Mouse (Mus musculus): ENCODE measurements at regions not wholly inside any gene's neighbourhood (a gene's known extent, or its start where the extent isn't known, plus 50 kb on each side); places are given as distances from the start of the nearest gene placed in this dataset.

DNA sequence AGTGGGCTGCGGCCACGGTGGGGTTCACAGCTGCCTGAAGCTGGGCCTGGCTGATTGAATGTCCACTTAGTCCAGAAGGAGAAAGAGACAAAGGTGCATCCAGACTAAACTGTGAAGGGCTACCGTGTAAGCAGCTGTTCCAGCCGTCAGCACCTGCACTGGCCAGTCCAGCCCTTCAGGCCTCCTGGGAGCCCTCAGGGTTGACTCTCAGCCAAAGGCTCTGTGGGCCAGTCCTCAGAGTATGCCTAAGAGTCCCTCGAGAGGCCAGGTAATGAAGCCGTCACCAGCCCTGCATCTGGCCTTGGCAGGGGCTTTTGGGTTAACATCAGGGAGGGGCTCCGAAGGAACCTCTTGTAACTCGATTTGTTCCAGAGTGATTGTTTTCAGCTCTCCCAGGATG is 187.4 kb downstream of the Gpd2 start:
- DNase-seq (ENCODE audit: extremely low read depth, low read depth, low spot score) = no peak

DNA sequence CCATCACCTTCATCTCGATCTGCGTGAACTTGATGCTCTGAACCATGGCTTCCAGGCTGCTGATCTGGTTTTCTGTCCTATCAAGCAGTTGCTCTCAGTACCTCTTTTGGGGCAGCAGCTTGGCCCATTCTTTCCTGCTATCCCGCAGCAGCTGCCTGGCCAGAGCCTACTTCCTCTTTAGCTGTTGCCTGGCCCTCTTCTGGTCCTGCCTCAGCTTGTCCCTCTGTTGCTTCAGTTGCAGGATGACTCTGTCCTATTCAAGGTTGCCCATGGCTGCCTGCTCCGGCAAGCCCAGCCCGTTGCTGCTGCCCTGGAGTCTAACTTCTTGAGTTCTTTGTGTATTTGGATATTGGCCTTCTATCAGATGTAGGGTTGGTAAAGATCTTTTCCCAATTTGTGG is 188.0 kb downstream of the Gpd2 start:
- DNase-seq (ENCODE audit: extremely low read depth, low read depth, low spot score) = peak; percentile 4

DNA sequence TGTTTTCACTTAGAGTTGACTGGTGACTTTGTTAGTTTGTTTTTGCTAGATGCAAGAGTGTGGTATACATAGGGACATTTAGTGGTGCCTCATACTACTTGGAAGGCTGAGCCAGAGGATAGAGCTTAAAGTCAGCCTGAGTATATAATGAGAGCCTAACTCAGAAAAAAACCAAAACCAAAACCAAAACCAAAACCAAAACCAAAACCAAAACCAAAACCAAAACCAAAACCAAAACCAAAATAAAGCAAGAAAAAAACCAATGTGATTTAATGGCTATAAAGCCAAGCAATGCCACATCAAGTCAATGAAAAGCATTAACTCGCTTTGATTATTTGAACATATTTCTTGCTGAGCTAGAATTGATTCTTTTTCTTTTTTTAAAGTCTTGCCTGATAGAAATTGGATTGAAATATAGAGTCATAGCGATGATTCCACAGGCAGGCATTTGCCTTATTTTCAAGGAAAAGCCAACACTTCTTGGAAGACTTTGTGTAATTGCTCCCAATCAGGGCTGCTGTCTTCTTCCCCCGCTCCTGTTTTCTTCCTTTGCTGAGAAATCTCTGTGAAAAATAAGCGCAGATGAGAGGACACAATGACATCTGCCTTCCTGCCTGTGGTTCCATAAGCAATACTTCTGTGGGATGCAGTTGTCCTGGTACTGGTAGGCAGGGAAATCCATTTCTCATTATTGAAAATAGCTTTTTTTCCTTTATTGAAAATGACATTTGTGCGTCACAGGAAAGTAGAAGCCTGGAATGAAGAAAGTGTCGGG is 213.7 kb downstream of the Gpd2 start:
- no peak for DNase-seq (ENCODE audit: extremely low read depth, low read depth, low spot score)

DNA sequence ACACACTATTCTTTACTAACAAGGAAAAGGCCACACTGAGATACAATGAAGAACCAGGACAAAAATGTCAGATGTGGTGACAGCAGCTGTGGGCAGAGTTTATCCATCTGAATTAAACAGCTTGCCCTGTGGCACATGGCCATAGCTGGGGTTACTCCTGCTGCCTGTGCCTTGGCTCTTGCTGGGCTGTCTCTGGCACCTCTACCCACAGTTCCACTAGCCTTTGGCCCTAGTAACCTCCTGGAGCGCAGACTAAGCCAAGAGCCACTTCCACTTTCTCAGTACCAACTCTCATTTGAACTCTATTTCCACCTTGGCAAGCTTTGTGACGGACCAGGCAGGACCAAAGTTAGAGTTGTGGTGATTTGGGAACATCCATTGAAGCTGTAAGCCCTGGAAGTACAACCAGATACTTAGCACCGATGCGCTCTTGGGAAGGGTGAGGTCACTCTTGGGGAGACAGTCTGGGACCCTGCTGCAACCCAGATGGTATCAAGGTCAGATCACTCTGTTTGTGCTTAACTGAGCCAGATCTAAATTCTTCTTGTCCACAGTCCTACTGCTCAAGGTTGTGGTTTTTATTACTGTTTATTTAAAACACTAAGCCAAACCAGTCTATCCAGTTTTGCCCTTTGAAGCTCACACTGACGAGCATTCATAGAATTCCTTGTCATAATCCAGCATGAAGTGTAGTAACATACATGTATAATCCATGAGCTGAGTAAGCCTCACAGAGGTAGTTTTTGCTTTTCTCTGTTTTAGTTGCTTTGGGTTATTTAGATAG is 216.7 kb downstream of the Gpd2 start:
- peak; percentile 73 for DNase-seq (ENCODE audit: extremely low read depth, low read depth, low spot score)

DNA sequence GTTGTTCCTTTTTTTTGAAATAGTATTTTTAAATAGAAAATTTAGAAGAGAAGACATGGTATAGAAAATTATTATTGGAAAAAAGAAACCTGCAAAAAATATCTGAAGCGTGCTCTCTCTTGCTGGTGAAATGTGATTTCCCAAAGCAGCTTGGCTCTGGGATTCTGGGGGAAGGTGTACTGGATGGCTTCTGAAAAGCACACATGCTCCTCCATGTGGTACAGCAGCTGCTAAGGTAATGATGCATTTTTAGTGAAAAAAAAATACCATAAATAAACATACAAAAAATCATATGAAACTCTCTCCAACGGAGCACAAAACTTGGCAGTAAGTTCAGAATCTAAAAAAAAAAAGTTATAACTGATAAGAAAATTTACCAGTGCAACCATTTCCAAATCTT is 222.5 kb downstream of the Gpd2 start:
- DNase-seq (ENCODE audit: extremely low read depth, low read depth, low spot score) = no peak

DNA sequence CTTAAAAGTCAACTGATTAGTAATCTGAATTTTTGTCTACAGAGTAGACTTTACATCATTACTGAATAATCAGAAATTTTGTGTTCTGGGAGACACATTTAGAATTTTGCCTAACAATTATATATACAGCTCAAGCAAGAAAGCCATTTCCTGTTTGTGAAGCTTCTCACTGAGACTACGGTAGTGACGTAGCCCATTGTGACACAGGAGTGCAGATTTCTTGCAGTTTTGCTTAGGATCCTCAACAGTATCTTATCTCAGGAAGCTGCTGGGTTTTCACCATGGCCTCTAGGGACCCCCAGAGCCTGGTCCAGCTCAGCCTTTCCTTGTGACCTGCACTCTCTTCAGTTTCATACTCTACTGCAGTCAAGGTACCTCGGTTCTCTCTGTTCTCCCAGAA is 236.4 kb downstream of the Gpd2 start:
- no peak for DNase-seq (ENCODE audit: extremely low read depth, low read depth, low spot score)

DNA sequence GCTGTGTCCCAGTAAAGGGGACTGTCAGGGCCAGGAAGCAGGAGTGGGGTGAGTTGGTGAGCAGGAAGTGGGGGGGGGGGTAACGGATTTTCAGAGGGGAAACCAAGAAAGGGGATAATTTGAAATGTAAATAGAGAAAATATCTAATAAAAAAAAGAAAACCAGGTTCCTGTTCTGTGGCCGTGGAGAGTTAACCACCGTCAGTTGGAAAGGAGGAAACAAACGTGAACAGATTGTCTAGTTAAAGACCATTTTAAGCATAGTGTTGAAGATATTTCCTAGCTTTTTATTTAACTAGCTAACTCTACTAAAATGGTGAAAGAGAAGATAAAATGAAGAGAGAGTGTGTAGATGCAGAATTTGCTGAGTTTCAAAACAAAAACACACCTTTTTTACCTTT is 254.7 kb downstream of the Gpd2 start:
- no peak for DNase-seq (ENCODE audit: extremely low read depth, low read depth, low spot score)

DNA sequence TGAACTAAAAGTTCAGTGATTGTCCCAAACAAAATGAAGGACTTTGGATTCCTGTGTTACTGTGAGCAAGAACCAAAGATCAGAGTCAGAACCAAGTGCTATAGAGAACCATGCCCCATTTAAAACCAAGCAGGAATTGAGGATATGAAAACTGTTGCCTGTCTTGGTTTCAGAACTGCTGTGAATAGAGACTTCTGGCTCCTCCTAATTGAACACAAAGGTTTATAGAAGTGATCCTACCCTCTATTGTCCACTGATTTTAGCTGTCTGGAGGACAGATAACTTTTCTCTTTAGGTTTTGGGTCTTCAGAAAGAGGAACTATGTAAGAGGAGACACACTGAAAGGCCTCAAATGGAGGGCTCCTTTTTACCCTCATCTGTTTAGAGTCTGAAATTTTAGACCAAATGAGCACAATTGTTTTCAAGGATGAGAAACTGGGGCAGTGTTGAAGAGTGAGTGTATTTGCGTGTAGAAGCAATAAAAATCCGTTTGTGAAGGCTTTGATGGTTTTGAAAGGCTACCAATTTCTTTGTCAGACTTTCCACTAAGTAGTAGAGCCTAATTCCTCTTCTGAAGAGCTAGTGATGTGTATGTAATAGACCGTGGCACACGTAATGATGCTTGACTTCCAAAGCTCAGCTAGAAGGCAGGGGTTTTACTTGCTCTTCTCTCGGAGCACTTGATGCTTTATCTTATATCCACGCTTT is 255.6 kb downstream of the Gpd2 start:
- no peak for DNase-seq (ENCODE audit: extremely low read depth, low read depth, low spot score)

DNA sequence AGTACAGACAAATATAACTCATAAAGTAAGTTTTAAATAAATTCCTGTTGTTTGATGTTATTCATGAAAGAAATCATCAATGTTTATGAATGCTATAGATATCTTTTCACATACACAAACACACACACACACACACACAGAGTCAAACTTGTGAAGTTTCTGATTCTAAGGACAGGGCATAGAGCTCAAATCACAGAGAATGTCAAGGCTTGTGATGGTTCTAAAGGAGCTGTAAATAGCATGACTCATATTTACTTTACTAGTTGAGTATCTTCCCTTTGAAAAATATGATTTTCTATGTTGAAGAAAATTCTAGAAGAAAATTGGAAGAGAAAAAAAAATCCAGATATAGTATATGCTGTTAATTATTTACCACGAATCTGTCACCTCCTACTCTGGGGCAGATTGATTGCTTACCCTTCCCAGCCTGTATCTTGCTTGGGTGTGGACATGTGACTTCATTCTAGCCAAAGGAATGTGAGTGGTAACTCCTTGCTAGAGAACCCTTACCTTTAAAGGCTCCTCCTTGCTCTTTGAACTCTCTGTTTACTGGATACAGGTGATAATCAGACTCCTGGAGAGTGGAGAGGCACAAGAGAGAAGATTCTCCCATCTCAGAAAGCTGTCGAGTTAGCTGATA is 259.0 kb downstream of the Gpd2 start:
- no peak for DNase-seq (ENCODE audit: extremely low read depth, low read depth, low spot score)

DNA sequence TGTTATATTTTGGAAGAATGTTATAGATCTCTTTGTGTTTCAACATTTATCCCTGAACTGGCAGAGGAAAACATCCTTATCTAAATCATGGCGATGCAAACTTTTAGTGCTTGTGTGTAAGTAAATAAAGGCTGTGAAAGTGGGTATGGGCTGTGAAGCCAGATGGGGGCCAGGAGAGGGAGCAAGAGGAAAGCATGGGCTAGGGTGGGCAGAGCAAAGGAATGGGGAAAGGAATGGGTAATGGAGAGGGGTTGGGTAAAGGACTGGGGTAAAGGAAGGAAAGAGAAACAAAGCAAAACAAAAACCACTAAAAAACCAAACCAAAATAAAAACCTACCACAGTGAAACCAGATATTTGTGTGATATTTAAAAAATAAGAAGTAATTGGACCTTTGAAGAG is 260.5 kb downstream of the Gpd2 start:
- no peak for DNase-seq (ENCODE audit: extremely low read depth, low read depth, low spot score)

DNA sequence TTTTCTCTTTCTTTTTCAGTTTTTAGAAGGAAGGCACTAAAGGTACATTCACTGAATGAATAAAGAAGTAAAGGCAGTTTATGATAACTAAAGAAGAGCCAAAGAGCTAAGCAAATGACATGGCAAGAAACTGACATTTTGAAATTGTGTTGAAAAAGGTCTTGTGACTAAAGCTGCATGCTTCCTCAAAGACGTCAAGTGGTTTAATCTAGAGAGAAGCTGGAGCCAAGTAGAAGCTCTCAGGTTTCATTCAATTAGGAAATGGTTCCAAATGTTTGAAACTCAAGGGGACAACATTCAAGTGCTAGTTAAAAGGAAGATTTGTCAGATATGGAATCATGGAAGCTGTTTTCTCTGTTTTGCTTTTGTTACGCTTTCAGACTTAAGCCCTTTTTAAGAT is 267.2 kb downstream of the Gpd2 start:
- no peak for DNase-seq (ENCODE audit: extremely low read depth, low read depth, low spot score)

DNA sequence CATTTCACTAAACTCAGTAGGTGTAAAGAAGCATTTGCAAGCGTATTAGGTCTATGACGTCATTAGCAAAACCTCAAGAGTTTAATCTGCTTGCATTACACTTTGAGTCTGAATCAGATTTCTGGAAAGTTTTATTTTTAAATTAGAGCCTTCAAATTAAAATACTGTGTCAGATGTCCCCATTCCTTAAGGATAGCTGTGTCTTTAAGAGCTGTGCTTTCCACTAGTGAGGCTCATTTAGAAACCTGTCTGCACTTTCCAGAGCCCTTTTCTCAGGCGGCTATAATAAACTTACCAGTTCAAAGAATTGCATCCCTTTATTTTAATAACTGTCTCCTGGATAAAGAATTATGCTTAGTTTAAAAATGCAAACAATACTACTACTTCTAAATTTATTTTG is 285.0 kb downstream of the Gpd2 start:
- DNase-seq (ENCODE audit: extremely low read depth, low read depth, low spot score) = no peak

DNA sequence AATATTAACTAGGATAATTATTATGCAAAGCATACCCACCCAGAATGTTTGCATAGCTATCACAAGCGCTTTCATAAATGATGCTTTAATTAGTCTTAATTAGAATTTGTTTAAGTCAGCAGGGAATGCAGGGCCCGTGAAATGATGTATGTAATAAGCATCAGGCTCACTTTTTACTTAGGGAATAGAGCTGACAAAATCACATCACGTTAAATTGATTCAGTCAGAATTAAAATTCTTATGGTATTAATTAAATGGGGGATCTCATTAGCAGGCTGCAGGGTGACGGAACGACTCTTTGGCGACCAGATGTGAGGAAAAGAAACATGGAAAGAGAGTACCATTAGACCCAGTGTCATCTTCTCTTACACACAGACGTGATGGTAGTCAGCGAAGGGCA is 285.5 kb downstream of the Gpd2 start:
- no peak for DNase-seq (ENCODE audit: extremely low read depth, low read depth, low spot score)

DNA sequence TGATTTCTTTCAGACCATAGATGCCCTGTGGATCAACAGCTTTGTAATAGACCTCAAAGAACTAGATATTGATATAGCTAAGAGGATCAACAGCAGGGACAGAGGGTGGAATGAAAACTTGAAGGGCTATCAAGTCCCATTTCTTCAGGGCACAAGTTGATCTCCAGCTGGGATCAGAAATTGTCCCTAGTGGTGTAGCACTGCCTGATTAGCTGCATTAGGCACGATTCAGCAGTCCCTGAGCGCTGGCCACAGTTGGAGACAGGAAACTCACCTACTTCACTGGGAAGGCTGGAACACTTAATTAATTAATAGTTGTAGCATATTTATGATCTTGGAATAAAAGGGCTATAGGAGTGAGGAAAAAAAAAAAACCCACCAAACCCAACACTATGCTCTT is 290.5 kb downstream of the Gpd2 start:
- no peak for DNase-seq (ENCODE audit: extremely low read depth, low read depth, low spot score)

DNA sequence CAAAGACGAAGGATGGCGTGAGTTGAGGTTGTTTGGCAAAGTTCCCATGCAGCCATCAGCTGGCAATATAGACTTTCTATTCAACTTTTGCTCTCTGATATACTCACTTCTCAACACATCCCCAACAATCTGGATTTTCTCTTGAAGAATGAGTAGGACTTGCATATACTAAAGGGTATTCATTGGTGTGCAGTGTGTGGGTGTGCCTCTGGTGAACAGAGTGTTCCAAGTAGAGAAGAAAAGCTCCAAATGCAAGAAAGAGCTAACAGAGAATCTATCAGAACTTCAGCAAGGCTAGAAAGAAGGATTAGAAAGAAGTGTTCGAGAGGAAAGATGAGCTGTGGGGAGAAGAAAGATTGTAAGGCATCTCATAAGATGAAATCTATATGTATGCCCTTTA is 302.4 kb downstream of the Gpd2 start:
- no peak for DNase-seq (ENCODE audit: extremely low read depth, low read depth, low spot score)

DNA sequence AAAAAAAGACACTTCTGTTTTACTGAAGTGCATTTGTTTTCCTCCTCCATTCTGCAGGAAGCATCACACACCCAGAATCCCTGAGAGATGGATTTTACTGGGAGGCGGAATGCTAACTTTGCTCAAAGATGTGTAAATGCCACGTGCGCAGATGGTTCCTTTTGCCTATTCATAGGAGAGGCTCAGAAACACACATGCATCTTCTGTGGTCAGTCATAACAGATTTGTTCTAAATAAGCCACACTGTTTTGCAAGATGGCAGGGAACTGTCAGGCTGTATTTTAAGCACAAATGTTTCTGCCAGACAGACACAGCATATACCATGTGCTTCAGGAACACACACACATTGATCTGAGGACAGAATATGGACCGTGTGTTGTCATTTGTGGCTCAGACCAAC is 327.8 kb downstream of the Gpd2 start:
- no peak for DNase-seq (ENCODE audit: extremely low read depth, low read depth, low spot score)

DNA sequence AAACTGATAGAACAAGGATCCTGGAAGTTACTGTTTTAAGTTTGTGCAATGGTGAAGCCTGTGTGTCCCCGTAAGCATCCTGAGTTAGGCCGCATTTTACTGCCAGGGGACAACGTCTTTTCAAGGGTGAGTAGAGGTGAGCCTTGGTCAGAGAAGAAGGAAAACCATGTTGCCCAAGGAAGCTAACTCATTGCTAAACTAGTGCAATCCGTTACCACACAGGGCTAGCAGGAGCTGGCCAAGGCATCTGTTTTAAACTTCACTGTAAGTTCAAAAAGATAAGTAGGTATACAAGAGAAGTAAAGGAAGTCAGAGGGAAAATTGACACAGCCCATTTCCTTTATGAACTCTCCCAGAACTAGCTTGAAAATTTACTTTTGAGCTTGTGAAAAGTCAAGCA is 328.7 kb downstream of the Gpd2 start:
- no peak for DNase-seq (ENCODE audit: extremely low read depth, low read depth, low spot score)

DNA sequence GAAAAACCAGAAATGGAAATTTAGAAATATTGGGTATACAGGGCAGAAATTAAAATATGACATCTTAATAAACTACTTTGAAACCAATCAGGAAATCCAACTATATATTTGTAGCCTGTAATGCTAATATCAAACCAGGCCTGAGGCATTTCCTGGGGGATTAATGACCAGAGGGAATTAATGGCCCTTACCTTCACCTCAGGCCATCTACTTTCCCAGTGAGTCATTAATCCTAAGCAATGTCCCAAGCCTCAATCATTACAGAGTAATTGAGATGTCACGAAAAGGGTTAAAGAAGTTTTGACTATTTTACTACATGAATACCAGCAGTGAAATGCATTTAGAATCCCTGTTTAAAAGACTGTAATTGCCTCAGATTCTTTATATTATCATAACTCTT is 329.7 kb downstream of the Gpd2 start:
- no peak for DNase-seq (ENCODE audit: extremely low read depth, low read depth, low spot score)

DNA sequence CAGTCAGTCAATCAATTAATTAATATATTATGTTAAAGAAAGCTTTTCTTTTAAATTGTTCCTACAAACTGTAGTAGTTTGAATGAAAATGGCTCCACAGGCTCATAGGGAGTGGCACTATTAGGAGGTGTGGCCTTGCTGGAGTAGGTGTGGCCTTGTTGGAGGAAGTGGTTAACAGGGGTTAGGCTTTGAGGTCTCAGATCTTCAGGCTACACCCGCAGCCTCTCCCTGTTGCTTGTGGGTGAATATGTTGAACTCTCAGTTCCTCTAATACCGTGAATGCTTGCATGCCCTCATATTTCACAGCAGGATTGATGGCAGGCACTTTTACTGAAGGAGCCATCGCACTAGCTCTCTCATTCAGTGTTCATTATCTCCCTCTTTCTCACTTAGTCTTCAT is 349.6 kb downstream of the Gpd2 start:
- no peak for DNase-seq (ENCODE audit: extremely low read depth, low read depth, low spot score)

DNA sequence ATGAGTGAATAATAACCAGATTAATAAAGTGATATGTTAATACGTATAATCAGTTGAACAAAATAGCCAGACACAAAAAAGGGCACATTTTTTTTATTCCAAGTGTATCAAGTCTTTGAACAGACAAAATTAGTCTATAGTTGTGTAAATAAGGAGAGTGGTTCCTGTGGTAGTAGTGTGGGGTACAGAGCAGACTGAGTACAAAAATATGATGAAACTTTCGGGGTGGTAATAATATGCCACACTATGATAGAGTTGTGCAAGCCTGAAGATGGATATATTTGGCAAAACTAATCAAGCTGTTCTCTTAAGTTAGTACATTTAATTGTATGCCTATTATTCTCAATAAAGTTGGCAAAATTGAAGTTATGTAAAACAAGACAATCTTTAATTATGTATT is 356.1 kb downstream of the Gpd2 start:
- no peak for DNase-seq (ENCODE audit: extremely low read depth, low read depth, low spot score)

DNA sequence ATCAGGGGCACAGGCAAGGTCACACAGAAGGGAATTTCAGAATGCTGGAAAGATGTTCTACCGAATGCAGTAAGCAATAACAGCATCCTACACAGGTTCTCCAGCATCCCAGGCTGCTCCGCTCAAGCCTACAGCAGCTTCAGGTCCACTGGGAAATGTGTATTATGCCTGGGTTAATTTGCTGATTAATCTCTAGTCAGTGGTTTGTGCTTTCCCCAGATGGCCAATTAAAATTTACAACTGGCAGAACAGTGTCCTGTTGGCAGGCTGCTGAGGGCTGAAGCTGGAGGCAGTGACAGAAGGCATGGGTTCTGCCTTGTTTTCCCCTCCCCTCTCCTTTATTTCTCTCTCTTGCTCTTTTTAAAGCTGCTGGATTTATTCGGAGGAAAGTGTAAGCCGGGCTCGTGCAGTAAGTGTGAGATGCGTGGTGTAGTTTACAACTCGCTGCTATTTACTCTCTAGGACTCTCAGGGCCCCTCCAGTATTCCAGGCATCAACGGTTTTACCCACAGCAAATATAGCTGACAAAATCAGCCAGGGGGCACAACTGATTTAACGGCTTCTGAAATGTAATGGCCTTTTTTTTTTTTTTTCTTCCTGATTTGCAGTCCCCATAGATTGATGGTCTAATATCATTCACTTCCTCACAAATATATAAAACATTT is 360.4 kb downstream of the Gpd2 start:
- DNase-seq (ENCODE audit: extremely low read depth, low read depth, low spot score) = no peak

All from fat pad, adult 2 months (tissue).